Mouse (Mus musculus) embryonic stem cell, embryonic (primary cell): ENCODE data around the gene Rnps1.

Source experiments
- CTCF ChIA-PET, 4 experiments: fragments of 300-600 bp in 2 of 4; fragments of 350-600 bp in 2 of 4; sonication (Branson Sonifier 250); formaldehyde crosslinking; loops; one replicate each; lab custom pipeline; 2022; ENCODE audit warnings: inconsistent platforms in 2 of 4; lab: Charles Lee
- POLR2A ChIA-PET, 4 experiments: fragments of 300-600 bp in 2 of 4; fragments of 350-600 bp in 2 of 4; sonication (Branson Sonifier 250); formaldehyde crosslinking; loops; one replicate each; lab custom pipeline; 2022; ENCODE audit warnings: antibody characterized with exemption in 4 of 4, inconsistent platforms in 1 of 4; lab: Charles Lee

Rnps1 gene

GRCm38 (mm10) chr17:24414230-24414976 is at the start of gene Rnps1:
Gene Rnps1 (plus strand): TSS chr17:24414565.
- ChIA-PET CTCF (interaction anchor here in 2 of 4 experiments (0.5 to 2.1 kb wide), 12 partner anchors 12 to 924 kb away, joined by 3 to 9 read pairs (median 3); partner anchors contain the start of genes Abca3 (in 1 of the 2), Eci1 (in 1 of the 2), Mlst8 (in 1 of the 2) and Nthl1 (in 1 of the 2)), POLR2A (interaction anchor here (0.6 to 9.0 kb wide), 115 partner anchors 8 to 1829 kb away, joined by 3 to 201 read pairs (median 4); partner anchors contain the start of genes Eci1 (in 4 of the 4), Abca3 (in 3 of the 4), Ccnf (in 3 of the 4) and Traf7 (in 3 of the 4))

GRCm38 (mm10) chr17:24365863-24366262 is 48.5 kb upstream of the Rnps1 start:
- CTCF ChIA-PET: interaction anchor here in 2 of 4 experiments (1.4 to 2.2 kb wide), 2 partner anchors 14 kb away, joined by 4 to 9 read pairs; partner anchors contain the start of gene Abca3 (in 2 of the 2)
- POLR2A ChIA-PET: interaction anchor here in 2 of 4 experiments (1.1 to 1.9 kb wide), 3 partner anchors 11 to 115 kb away, joined by 3 to 6 read pairs (median 4); partner anchors contain the start of genes Abca3 (in 1 of the 2) and Ccnf (in 1 of the 2)

- CTCF ChIA-PET: interaction anchor here (0.6 to 1.5 kb wide), 5 partner anchors 15 to 288 kb away, joined by 3 to 20 read pairs (median 4); partner anchors contain the start of gene Abca3 (in 1 of the 4)
Observed at GRCm38 (mm10) chr17:24375094-24375712, 39.2 kb upstream of the Rnps1 start.

GRCm38 (mm10) chr17:24375886-24376285 is 38.5 kb upstream of the Rnps1 start:
- POLR2A ChIA-PET: interaction anchor here in 1 of 4 experiments (0.7 kb wide), 1 partner anchor 8 kb away, joined by 3 read pairs; no protein-coding TSS in a partner anchor
- CTCF ChIA-PET: interaction anchor here in 3 of 4 experiments (0.7 to 1.8 kb wide), 3 partner anchors 14 to 165 kb away, joined by 3 to 4 read pairs (median 4); partner anchors contain the start of gene Abca3 (in 1 of the 3)

More at GRCm38 (mm10) chr17:24375094-24375712, 39.2 kb upstream of the Rnps1 start:
- POLR2A ChIA-PET: interaction anchor here in 3 of 4 experiments (0.6 to 1.0 kb wide), 5 partner anchors 8 to 277 kb away, joined by 3 to 6 read pairs (median 4); no protein-coding TSS in a partner anchor

- CTCF ChIA-PET: interaction anchor here in 1 of 4 experiments (2.1 kb wide), 1 partner anchor 12 kb away, joined by 10 read pairs; no protein-coding TSS in a partner anchor
- POLR2A ChIA-PET: interaction anchor here in 1 of 4 experiments (1.7 kb wide), 1 partner anchor 35 kb away, joined by 9 read pairs; the partner anchor contains the start of gene Rnps1
Observed at GRCm38 (mm10) chr17:24378496-24378895, 35.9 kb upstream of the Rnps1 start.

- CTCF ChIA-PET: no interaction called here
- POLR2A ChIA-PET: interaction anchor here in 2 of 4 experiments (0.5 to 0.8 kb wide), 2 partner anchors 8 to 9 kb away, joined by 3 to 6 read pairs; no protein-coding TSS in a partner anchor
Observed at GRCm38 (mm10) chr17:24383789-24384188, 30.6 kb upstream of the Rnps1 start.

GRCm38 (mm10) chr17:24388711-24389110 is 25.7 kb upstream of the Rnps1 start:
- CTCF ChIA-PET: interaction anchor here in 1 of 4 experiments (1.0 kb wide), 1 partner anchor 22 kb away, joined by 3 read pairs; no protein-coding TSS in a partner anchor
- POLR2A ChIA-PET: interaction anchor here in 3 of 4 experiments (0.6 to 1.3 kb wide), 4 partner anchors 28 to 138 kb away, joined by 3 to 4 read pairs (median 4); partner anchors contain the start of genes Ccnf (in 2 of the 3) and Abca3 (in 1 of the 3)

- CTCF ChIA-PET: interaction anchor here (0.5 to 1.8 kb wide), 15 partner anchors 10 to 430 kb away, joined by 3 to 10 read pairs (median 4); partner anchors contain the start of gene Abca3 (in 2 of the 4)
- POLR2A ChIA-PET: interaction anchor here in 2 of 4 experiments (0.6 to 1.3 kb wide), 4 partner anchors 24 to 269 kb away, joined by 3 to 4 read pairs (median 4); partner anchors contain the start of genes Pkd1 (in 1 of the 2) and Traf7 (in 1 of the 2)
Observed at GRCm38 (mm10) chr17:24389865-24390264, 24.5 kb upstream of the Rnps1 start.

- CTCF ChIA-PET: interaction anchor here in 2 of 4 experiments (0.7 to 1.8 kb wide), 5 partner anchors 9 to 61 kb away, joined by 3 to 8 read pairs (median 3); partner anchors contain the start of gene Abca3 (in 1 of the 2)
- POLR2A ChIA-PET: interaction anchor here in 2 of 4 experiments (1.3 to 1.7 kb wide), 3 partner anchors 137 to 140 kb away, joined by 3 to 9 read pairs (median 4); partner anchors contain the start of genes Traf7 (in 2 of the 2) and Ccnf (in 1 of the 2)
Observed at GRCm38 (mm10) chr17:24391149-24391548, 23.2 kb upstream of the Rnps1 start.

- ChIA-PET POLR2A (interaction anchor here in 2 of 4 experiments (0.8 to 3.2 kb wide), 4 partner anchors 13 to 160 kb away, joined by 3 to 18 read pairs (median 3); partner anchors contain the start of gene Rnps1 (in 2 of the 2)), CTCF (interaction anchor here in 2 of 4 experiments (0.6 kb wide), 2 partner anchors 44 to 49 kb away, joined by 5 to 8 read pairs; no protein-coding TSS in a partner anchor)
Observed at GRCm38 (mm10) chr17:24393527-24393926, 20.8 kb upstream of the Rnps1 start.

- CTCF ChIA-PET: interaction anchor here in 2 of 4 experiments (0.6 to 0.7 kb wide), 2 partner anchors 49 to 211 kb away, joined by 4 read pairs; no protein-coding TSS in a partner anchor
Observed at GRCm38 (mm10) chr17:24394456-24394855, 19.9 kb upstream of the Rnps1 start.

GRCm38 (mm10) chr17:24402371-24402770 is 12.0 kb upstream of the Rnps1 start:
- POLR2A ChIA-PET: interaction anchor here in 2 of 4 experiments (0.6 to 1.4 kb wide), 4 partner anchors 8 to 135 kb away, joined by 3 to 4 read pairs (median 4); partner anchors contain the start of gene Traf7 (in 1 of the 2)
- CTCF ChIA-PET: no interaction called here

More at GRCm38 (mm10) chr17:24394456-24394855, 19.9 kb upstream of the Rnps1 start:
- POLR2A ChIA-PET: interaction anchor here in 3 of 4 experiments (0.6 to 3.2 kb wide), 5 partner anchors 10 to 265 kb away, joined by 3 to 18 read pairs (median 4); partner anchors contain the start of genes Ccnf (in 1 of the 3) and Rnps1 (in 1 of the 3)

- CTCF ChIA-PET: no interaction called here
Observed at GRCm38 (mm10) chr17:24407116-24407803, 7.1 kb upstream of the Rnps1 start.

GRCm38 (mm10) chr17:24413557-24414211 is 681 bp upstream of the Rnps1 start:
- CTCF ChIA-PET: interaction anchor here (0.5 to 2.1 kb wide), 16 partner anchors 13 to 925 kb away, joined by 3 to 9 read pairs (median 3); partner anchors contain the start of genes Abca3 (in 1 of the 4), Eci1 (in 1 of the 4), Mlst8 (in 1 of the 4) and Nthl1 (in 1 of the 4)
- POLR2A ChIA-PET: interaction anchor here (0.6 to 9.0 kb wide), 106 partner anchors 9 to 1830 kb away, joined by 3 to 201 read pairs (median 4); partner anchors contain the start of genes Eci1 (in 4 of the 4), Abca3 (in 3 of the 4), Traf7 (in 3 of the 4) and Ccnf (in 2 of the 4)

More at GRCm38 (mm10) chr17:24407116-24407803, 7.1 kb upstream of the Rnps1 start:
- POLR2A ChIA-PET: interaction anchor here in 1 of 4 experiments (0.6 to 2.6 kb wide), 8 partner anchors 8 to 52 kb away, joined by 3 to 7 read pairs (median 4); partner anchors contain the start of gene Eci1

GRCm38 (mm10) chr17:24415011-24415410 is 646 bp downstream of the Rnps1 start:
- POLR2A ChIA-PET: interaction anchor here (0.6 to 9.0 kb wide), 58 partner anchors 8 to 302 kb away, joined by 3 to 201 read pairs (median 4); partner anchors contain the start of genes Eci1 (in 4 of the 4), Ccnf (in 3 of the 4), Traf7 (in 3 of the 4) and Abca3 (in 2 of the 4)

More at GRCm38 (mm10) chr17:24415011-24415410, 646 bp downstream of the Rnps1 start:
- CTCF ChIA-PET: interaction anchor here in 1 of 4 experiments (0.5 to 2.1 kb wide), 2 partner anchors 63 to 904 kb away, joined by 3 to 9 read pairs; partner anchors contain the start of gene Abca3
